Mouse (Mus musculus) ES-Bruce4 (cell line): ENCODE measurements at regions not wholly inside any gene's neighbourhood (a gene's known extent, or its start where the extent isn't known, plus 50 kb on each side); places are given as distances from the start of the nearest gene placed in this dataset.

ENCODE experiments used
- H3K27ac ChIP-seq: 2 replicates; pipeline ENCODE4 v1.5.1; 2012; ENCODE audit warnings: low read length, inconsistent platforms; ENCODE audit not compliant: insufficient read depth
- H3K27me3 ChIP-seq: 2 replicates; pipeline ENCODE4 v1.6.1; 2012; ENCODE audit warnings: mild to moderate bottlenecking, low read length, inconsistent platforms; ENCODE audit not compliant: control insufficient read depth, poor library complexity, insufficient read depth, severe bottlenecking
- H3K36me3 ChIP-seq: 2 replicates; pipeline ENCODE4 v1.6.1; 2012; ENCODE audit warnings: inconsistent platforms, mild to moderate bottlenecking, low read length, moderate library complexity; ENCODE audit not compliant: control insufficient read depth, poor library complexity, insufficient read depth, severe bottlenecking
- H3K4me1 ChIP-seq: one replicate; pipeline ENCODE4 v1.8.1; 2011; ENCODE audit warnings: low read length; ENCODE audit not compliant: control insufficient read depth, insufficient read depth
- H3K4me3 ChIP-seq: 2 replicates; pipeline ENCODE4 v1.5.1; 2011; ENCODE audit warnings: low read depth, mild to moderate bottlenecking, low read length
- H3K9ac ChIP-seq: 2 replicates; pipeline ENCODE4 v1.6.1; 2012; ENCODE audit warnings: low read depth, mild to moderate bottlenecking, inconsistent platforms; ENCODE audit not compliant: poor library complexity, severe bottlenecking
- H3K9me3 ChIP-seq: replicated peaks from 2 replicates; pipeline ENCODE4 v1.6.1; 2012; ENCODE audit warnings: mild to moderate bottlenecking, low read length, inconsistent platforms; ENCODE audit not compliant: control insufficient read depth, poor library complexity, insufficient read depth, severe bottlenecking
- CTCF ChIP-seq: IDR thresholded peaks from one replicate; pipeline ENCODE4 v1.8.1; 2011; ENCODE audit warnings: low read depth, low read length
- EP300 ChIP-seq: IDR thresholded peaks from 2 replicates; pipeline ENCODE4 v1.6.1; 2011; ENCODE audit warnings: low read depth, low read length; ENCODE audit not compliant: insufficient read depth
- POLR2A ChIP-seq: IDR thresholded peaks from one replicate; pipeline ENCODE4 v1.8.1; 2011; ENCODE audit warnings: low read length; ENCODE audit not compliant: insufficient read depth

GRCm38 (mm10) chr8:109436830-109437567 lies 56.8 kb upstream of the Pmfbp1 start:
- TF ChIP-seq POLR2A (no peak), EP300 (peak; percentile 81)
- H3K27ac ChIP-seq: no peak overlapping the region
- H3K9ac ChIP-seq: no peak overlapping the region

GRCm38 (mm10) chr8:109438531-109438930 lies 55.3 kb upstream of the Pmfbp1 start:
- Histone ChIP-seq H3K9me3 (no peaks in the 10 kb centered on the region), H3K27me3 (no peaks in the 10 kb centered on the region), H3K9ac (no peak overlapping the region), H3K36me3 (no peaks in the 10 kb centered on the region), H3K4me1 (peaks cover 3% of the 10 kb centered on the region), H3K27ac (no peak overlapping the region), H3K4me3 (no peak overlapping the region)
- TF ChIP-seq EP300 (no peak), POLR2A (no peak), CTCF (no peak)

More at GRCm38 (mm10) chr8:109436830-109437567, 56.8 kb upstream of the Pmfbp1 start:
- no peaks in the 10 kb centered on the region for H3K9me3 ChIP-seq
- no peaks in the 10 kb centered on the region for H3K36me3 ChIP-seq
- peaks cover 3% of the 10 kb centered on the region for H3K4me1 ChIP-seq
- H3K4me3 ChIP-seq: no peak overlapping the region; the same call in 1 of the 2 replicates
- no peaks in the 10 kb centered on the region for H3K27me3 ChIP-seq
